Mouse (Mus musculus): ENCODE data around the gene Zbtb12.
"Not testable (repeated sequence)": the region's sequence is repeated elsewhere in the genome, so short reads cannot be mapped to it uniquely, and the experiment has no call there.

The Zbtb12 gene

DNA sequence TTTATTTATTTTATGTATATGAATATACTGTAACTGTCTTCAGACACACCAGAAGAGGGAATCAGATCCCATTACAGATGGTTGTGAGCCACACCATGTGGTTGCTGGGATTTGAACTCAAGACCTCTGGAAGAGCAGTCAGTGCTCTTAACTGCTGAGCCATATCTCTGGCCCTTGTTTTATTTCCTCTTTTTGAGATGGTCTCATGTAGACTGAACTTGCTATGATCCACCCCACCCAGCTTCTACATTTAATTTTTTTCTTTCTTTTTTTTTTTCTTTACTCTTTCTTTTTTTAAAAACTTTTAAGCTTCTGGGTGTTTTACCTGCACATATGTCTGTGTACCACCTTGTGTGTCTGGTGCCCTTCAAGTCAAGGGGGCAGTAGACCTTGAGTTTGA, 21.5 kb downstream of the Zbtb12 start:
- DNase-seq (ENCODE audit: low spot score in 2 of 2): not testable (repeated sequence)

DNA sequence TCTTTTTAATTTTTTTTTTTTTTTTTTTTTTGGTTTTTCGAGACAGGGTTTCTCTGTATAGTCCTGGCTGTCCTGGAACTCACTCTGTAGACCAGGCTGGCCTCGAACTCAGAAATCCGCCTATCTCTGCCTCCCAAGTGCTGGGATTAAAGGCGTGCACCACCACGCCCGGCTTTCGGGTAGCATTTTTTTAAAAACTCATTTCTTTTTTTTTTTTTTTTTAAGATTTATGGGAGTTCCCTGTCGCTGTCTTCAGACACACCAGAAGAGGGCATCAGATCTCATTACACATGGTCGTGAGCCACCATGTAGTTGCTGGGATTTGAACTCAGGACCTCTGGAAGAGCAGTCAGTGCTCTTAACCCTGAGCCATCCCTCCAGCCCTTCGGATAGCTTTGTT, 22.7 kb downstream of the Zbtb12 start:
- DNase-seq (ENCODE audit: low spot score in 2 of 2): not testable (repeated sequence)

DNA sequence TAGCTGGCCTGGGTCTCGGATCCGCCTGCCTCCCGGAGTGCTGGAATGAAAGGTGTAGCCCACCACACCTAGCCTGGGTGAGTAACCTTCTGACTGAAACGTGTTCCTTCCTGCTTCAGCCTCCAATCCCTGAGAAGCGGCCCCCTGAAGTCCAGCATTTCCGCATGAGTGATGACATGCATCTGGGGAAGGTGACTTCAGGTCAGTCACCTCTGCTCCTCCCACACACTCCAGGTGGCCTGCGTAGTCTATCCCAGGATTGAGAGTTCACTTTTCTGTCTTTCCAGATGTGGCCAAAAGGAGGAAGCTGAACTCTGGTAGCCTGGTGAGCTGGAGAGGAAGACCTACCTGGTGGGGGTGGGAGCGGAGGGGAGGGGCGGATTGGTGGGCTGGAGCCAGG, 23.6 kb downstream of the Zbtb12 start:
- no peak for DNase-seq (ENCODE audit: low spot score in 2 of 2)

DNA sequence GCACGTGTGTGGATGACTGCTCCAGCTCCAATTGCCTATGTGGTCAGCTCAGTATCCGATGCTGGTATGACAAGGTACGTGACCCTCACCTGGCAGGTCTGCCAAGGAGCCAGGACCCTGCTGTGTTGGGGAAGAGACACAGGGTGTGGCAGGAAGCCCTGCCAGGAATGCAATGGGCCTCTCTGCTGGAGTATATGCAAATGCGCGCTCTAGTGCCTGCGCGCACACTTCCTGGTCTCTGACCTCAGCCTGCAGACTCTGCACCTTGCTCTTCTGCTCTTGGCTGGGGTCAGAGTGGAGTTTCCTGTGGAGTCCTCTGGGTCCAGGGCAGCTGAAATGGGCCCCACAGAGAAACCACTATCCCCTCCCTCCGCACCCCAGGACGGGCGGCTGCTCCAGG, 31.7 kb downstream of the Zbtb12 start:
- DNase-seq (ENCODE audit: low spot score in 2 of 2): no peak

DNA sequence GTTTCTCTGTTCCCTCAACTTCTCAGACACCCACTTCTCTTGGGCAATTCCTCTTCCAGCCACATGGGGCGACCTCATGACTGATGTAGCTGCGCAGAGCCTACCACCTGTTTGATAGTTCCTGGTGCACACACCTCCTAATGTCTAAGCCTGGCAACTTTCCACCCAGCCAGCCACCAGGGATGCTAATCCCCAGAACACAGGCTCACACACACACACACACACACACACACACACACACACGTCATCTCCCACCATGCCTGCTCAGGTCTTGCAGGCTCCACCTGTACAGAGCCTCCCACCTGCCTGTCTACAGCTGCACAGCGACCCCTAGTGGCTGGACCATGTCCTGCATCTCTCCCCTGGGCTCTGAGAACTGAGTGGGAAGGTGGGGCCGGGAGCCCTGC, 32.7 kb downstream of the Zbtb12 start:
- peak; percentile 74 to 76 for DNase-seq (ENCODE audit: low spot score in 2 of 2)

DNA sequence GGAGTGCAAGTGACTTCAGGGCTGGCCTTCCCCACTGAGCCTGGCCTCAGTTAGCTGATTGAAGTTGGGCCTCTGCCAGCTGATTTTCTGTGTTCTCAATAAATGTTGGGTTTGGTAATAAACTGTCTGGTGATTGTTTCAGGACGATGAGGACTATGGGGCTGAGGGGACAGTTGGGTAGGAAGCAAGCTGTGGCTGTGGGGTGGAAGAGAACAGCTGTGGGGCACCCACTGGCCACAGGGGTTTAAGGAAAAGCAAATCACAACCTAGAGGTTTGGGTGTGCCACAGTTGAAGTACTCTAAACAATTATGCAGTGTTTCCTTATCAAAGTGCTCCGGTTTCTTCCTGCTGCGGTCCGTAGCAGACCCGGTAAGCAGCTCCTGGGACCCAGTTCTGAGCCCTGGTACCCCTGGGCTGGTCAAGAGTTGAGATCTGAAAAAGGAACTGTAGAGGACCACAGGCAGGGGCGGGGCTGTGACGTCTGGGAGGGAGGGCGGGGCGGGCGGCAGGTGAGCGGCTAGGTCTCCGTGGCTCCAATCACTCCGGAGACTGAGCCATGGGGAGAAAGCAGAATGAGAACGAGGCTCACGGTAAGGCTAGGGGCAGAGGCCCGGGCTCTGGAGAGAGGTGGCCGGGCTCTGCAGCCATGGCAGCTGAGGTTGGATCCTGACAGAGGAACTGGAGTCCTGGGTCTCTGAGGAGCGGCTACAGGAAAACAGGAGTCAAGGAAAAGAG, 34.8 kb downstream of the Zbtb12 start, which contains the start of gene Slc44a4:
Slc44a4 (plus strand) TSS at position 537 of the 736 bp plus-strand sequence.
- no peak for DNase-seq (ENCODE audit: low spot score in 2 of 2)

DNA sequence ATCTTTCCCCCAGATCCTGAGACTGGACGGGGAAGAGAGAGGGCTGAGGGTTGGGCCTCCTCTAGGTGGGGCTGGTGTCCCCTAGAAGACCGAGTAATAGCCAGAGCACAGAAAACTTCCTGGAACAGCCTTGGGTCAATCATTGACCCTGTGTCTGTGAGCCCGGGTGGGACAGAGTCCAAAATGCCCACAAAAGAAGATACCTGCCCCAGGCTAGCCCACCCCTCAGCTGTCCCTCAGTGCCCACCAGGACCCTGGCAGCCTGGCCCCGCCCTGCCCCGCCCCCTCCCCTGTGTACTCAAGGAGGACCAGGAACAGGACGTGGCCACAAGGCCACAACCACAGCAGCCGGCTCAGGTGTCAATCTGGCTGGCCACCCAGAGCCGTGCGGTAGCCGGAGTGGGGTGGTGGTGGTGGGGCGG, 36.1 kb downstream of the Zbtb12 start:
- DNase-seq (ENCODE audit: low spot score in 2 of 2): no peak

DNA sequence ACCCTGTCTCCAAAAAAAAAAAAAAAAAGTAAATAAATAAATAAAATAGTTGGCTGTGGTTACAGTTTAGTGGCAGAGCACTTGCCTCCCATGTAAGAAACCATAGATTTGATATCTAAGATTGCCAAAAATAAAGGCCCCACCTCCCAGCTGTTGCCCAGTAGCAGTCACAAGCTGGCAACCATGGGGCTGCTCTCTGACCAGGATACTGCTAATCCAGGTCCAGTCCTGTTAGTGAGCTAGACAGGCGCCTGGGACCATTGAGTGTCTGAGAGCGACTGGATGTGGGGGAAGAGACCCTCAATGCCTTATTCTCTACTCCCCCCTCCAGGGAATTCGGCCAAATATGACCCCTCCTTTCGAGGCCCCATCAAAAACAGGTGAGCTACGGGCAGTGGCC, 37.0 kb downstream of the Zbtb12 start:
- DNase-seq (ENCODE audit: low spot score in 2 of 2): no peak

DNA sequence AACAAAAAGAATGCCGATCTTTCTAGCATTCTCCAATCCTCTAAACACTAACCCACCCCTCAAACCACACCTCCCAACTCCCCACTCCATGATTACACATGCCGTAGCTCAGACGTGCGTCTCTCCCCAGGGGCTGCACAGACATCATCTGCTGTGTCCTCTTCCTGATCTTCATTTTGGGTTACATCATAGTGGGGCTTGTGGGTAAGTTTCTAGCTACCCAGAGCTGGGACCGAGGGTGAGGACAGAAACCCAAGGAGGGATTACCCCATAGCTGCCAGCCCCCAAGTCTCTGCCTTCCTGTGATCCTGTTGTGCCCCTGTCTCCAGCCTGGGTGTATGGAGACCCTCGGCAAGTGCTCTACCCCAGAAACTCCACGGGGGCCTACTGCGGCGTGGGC, 37.9 kb downstream of the Zbtb12 start:
- DNase-seq (ENCODE audit: low spot score in 2 of 2): no peak

DNA sequence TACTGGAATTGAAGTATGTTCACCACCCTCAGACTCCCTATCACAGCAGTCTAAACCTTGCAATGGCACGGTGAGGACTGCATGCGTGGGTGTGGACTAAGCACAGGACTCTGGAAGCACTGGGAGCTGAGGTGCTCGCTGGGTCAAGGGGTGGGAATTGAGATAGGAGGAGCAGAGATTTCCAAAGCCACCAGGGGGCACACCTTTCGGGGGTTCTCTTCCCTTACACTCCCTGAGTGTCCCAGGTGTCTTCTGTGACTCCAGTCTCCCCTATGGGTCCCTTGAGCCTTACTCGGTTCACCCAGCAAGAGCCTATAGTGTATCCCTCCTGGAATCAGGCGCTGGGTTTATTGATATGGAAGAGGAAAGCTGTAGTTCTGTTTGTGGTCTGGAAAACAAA, 43.7 kb downstream of the Zbtb12 start:
- no peak for DNase-seq (ENCODE audit: low spot score in 2 of 2)

DNA sequence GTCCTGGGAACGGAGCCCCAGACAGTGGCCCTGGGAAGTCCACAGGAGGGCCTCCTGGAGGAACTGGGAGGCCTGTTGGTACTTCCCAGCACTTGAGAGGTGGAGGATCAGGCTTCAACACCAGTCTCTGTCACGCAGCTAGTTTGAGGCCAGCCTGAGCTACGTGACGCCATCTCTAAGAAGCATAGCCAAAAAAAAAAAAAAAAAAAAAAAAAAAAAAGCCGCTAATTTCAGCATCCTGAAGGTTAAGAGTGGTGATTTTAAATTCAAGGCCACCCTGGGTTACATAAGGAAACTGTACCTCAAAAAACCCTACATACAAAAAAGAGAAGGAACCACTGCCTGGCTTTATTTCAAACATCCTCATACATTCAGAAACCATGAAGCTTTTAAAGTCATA, 45.0 kb downstream of the Zbtb12 start:
- DNase-seq (ENCODE audit: low spot score in 2 of 2): no peak

DNA sequence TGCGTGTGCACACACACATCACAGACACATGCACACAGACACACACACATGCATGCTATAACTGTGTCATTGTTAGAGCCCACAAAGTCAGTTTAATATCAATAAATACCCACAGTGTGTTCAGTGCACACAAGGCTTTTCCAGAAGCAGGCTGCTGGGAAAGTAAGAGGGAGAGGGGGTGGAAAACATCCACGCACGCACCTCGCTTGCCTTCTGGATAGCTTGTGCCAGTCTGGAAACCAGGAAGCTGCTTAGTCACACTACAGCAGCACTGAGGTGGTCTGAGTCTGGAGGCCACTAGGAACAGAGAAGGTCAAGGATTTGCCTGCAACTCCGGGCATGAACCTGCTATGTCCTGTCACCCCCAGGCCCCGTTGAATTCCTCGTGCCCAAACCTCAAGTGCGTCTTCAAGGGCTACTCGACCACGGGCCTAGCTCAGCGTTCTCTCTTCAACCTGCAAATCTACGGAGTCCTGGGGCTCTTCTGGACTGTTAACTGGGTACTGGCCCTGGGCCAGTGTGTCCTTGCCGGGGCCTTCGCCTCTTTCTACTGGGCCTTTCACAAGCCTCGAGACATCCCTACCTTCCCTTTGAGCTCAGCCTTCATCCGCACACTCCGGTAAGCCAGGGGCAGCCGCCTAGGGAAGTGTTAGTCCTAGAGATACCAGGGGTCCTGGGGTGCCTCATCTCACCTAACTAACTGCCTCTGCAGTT, 48.2 kb downstream of the Zbtb12 start:
- DNase-seq (ENCODE audit: low spot score in 2 of 2): no peak

DNA sequence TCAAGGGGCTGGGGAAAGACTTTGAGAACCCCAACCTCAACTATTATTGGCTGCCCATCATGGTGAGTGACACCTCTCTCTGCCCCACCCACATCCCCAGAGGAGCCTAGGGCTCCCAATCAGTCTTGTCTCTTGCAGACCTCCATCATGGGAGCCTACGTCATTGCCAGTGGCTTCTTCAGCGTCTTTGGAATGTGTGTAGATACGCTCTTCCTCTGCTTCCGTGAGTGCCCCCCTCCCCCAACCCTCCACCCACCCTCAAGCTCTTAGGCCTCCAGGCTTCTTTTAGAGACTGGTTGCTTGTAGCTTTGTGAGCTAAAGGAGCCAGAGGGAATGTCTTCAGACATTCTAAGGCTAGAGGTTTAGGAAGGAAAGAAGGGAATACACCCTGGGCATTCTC, 49.6 kb downstream of the Zbtb12 start:
- no peak for DNase-seq (ENCODE audit: low spot score in 2 of 2)

DNA sequence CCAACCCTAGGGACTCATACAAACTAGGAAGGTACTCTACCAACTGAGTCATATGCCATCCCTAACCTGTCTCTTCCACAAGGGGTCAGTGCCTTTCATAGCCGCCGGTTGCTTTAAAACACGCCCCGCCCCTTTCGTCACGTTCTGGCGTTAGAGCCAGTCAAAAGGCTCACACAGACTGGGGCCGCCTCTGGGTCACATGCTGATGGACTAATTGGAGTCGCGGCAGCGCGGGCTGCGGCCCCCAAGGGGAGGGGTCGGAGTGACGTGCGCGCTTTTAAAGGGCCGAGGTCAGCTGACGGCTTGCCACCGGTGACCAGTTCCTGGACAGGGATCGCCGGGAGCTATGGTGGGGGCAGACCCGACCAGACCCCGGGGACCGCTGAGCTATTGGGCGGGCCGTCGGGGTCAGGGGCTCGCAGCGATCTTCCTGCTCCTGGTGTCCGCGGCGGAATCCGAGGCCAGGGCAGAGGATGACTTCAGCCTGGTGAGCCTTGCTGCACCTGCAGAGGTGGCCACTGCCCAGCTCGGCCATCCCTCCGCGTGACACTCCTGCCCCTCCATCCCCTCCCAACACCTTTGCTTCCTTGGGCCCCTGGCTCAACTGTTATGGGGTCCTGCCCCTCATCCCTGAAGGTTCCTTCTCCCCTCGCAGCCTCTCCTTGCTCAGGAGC, 51.9 kb downstream of the Zbtb12 start, which contains the start of gene Neu1:
Neu1 (plus strand) TSS at position 193 of the 674 bp plus-strand sequence.
- peak; percentile 98 for DNase-seq (ENCODE audit: low spot score in 2 of 2)

DNA sequence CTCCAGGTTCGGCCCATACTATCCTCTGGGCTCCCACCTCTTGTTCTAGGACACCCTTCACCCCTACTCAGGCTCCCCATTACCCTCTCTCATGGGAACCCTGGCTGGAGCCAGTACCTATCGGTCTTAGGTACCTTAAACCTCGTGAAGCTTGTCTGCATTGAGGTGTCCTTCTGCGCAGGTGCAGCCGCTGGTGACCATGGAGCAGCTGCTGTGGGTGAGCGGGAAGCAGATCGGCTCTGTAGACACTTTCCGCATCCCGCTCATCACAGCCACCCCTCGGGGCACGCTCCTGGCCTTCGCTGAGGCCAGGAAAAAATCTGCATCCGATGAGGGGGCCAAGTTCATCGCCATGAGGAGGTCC, 52.4 kb downstream of the Zbtb12 start:
- DNase-seq (ENCODE audit: low spot score in 2 of 2): peak; percentile 48 to 52

DNA sequence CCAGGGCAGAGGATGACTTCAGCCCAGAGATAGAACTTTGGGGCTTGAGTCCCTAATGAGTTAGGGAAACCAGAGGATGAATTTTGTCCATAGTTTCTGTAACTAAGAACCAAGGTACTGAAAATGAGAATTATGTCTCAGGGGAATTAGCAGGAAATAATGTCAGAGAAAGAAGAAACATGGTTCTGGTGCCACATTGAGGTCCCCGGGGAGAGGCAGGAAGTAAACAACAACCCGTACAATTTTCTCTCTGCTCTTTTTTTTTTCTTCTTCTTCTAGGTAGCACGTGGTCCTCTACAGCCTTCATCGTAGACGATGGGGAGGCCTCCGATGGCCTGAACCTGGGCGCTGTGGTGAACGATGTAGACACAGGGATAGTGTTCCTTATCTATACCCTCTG, 53.0 kb downstream of the Zbtb12 start:
- DNase-seq (ENCODE audit: low spot score in 2 of 2): peak; percentile 60 to 72

DNA sequence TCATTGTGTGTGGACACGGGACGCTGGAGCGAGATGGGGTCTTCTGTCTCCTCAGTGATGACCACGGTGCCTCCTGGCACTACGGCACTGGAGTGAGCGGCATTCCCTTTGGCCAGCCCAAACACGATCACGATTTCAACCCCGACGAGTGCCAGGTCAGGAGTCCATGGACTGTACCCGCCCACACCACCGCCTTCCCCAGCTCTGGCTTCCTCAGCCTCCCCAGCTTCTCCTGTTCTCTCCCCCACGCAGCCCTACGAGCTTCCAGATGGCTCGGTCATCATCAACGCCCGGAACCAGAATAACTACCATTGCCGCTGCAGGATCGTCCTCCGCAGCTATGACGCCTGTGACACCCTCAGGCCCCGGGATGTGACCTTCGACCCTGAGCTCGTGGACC, 54.7 kb downstream of the Zbtb12 start:
- DNase-seq (ENCODE audit: low spot score in 2 of 2): no peak

DNA sequence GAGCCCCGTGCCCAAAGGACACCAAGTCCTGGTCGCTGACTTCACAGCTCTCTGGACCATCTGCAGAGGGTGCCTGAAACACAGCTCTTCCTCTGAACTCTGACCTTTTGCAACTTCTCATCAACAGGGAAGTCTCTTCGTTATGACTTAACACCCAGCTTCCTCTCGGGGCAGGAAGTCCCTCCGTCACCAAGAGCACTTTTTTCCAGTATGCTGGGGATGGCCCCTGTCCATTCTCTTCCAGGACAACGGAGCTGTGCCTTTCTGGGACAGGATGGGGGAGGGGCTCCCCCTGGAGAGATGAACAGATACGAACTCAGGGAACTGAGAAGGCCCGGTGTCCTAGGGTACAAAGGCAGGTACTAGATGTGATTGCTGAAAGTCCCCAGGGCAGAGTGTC, 55.5 kb downstream of the Zbtb12 start:
- peak in 1 of 2 experiments; percentile 27 for DNase-seq (ENCODE audit: low spot score in 2 of 2)

DNA sequence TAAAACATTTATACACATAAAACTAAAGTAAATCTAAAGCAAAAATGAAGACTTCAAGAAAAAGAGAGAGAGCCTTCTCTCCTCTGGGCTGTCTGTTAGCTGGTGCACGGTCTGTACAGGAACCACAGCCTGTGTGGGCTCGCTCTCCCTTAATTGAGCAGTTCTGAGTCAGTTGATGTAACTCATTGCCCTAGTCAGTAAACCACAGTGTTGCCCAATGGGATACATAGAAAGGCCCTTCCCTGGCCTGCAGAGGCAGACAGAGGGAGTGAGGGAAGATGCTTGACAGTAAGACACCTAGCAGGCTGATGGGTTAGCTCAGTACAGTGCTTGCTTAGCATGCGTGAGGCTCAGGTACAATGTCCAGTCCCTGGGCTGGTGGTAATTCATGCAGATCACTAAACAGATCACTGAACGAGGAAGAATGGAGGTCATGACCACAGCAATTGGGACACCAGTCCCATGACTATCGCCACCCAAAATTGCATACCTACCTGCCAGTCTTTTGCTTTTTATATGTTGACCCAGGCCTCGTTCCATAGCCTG, 58.8 kb downstream of the Zbtb12 start:
- DNase-seq (ENCODE audit: low spot score in 2 of 2): no peak

DNA sequence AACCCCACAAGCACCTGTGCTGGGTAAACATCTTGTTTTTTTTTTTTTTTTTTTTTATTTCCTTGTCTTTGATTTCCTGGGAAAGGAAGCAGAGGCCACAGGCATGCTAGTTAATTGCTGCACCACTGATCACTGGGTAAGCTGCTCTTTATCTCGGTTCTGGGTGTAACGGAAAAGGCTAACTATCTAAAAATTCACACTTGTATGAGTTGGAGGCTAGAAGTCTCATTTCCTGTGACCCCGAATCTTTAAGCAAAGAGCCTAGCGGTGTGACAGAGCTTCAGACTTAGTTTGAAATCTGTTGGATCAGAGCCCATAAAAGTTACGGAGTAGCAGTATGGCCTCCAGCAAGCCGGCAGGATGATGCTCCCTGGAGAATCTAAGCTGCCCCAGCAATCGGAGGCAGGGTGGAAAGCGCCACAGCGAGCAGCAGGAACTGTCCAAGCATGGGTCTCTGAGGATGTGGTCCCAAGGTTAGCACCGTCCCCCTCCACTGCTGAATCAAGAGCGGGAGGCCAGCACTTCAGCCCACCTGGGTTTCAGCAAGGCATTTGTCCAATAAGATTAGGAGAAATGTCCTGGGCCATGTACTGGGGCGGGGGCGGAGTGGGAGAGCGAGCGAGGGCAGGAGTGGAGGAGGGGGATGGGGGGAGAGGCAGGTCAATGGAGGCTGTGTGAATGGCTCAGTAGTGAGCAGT, 62.2 kb downstream of the Zbtb12 start:
- DNase-seq (ENCODE audit: low spot score in 2 of 2): no peak

DNA sequence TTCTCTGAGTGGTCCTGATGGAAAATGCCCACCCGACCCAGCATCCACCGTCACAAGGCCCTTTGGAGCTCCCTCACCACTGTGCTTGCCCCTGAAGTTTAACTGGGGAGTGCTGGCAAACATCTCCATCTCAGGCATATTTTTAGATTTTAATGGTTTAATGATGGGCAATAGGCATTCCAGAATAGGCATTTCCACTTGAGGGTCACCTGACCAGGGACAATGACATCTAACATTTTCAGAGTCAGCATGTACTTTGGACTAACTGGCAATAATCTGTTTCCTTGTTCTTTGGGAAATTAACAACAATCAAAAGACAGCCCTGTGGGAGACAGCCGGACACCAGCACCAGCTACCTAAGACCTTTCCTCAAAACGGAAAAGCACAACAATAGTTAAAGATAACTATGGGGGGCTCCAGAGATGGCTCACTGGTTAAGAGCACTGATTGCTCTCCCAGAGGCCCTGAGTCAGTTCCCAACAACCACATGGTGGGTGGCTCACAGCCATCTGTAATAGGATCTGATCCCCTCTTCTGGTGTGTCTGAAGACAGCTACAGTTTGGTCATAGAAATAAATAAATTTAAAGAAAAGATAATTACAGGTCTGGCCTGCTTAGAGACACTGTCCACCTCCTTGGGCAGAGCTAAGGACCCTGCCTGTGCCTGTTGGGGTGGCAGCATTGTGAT, 64.0 kb downstream of the Zbtb12 start:
- no peak for DNase-seq (ENCODE audit: low spot score in 2 of 2)
